13 mouse cellular contexts compared by ENCODE assay signal in genomic region chr9:118677349-118677748, GRCm38 (mm10).
DNase-seq lines count a peak whose midpoint lies in the region; ATAC-seq and TF ChIP-seq lines count a peak whose summit lies in the region.
"Had no signal": no experiment of that assay in that cellular context is flagged by ENCODE, and none has a peak within 500 bp of the region (broad histone marks: within the 10 kb centered on the region; RNA-seq: fewer than 3 reads in every experiment).

No protein-coding gene starts in this region.

- no peak for TF ChIP-seq CTCF in thymus, adult 2 months (IDR thresholded peaks at IDR 0.05; ENCODE audit: borderline replicate concordance, control insufficient read depth, extremely low read depth, insufficient read depth, low read length, poor library complexity)

- H3K4me1 ChIP-seq in forebrain, embryonic 12.5 days, result peaks cover 19% of the 10 kb centered on the region
- H3K4me1 ChIP-seq in forebrain, embryonic 11.5 days (replicated peaks; ENCODE audit: control insufficient read depth, insufficient read depth, low read length), result peaks cover 7% of the 10 kb centered on the region; the same call in 1 of the 2 replicates
- peaks cover 17% of the 10 kb centered on the region for H3K4me1 ChIP-seq in lung, embryonic 16.5 days (replicated peaks; ENCODE audit: control insufficient read depth, insufficient read depth, low read length)
- H3K4me1 ChIP-seq in thymus, adult 2 months (replicated peaks; ENCODE audit: control insufficient read depth, insufficient read depth, low read length), result peaks cover 31% of the 10 kb centered on the region

- no peak overlapping the region for H3K9ac ChIP-seq in forebrain, embryonic 12.5 days
- H3K9ac ChIP-seq in forebrain, embryonic 11.5 days (ENCODE audit: low read length), result no peak overlapping the region
- no peak overlapping the region for H3K9ac ChIP-seq in lung, embryonic 16.5 days (ENCODE audit: low read length)
- H3K9ac ChIP-seq: forebrain, postnatal 0 days; midbrain, embryonic 12.5 days had no signal

- no peak for ATAC-seq in forebrain, embryonic 12.5 days (ENCODE audit: low FRiP score)
- ATAC-seq in forebrain, embryonic 11.5 days (replicated peaks; ENCODE audit: low FRiP score), result no peak
- ATAC-seq in lung, embryonic 16.5 days (ENCODE audit: low read depth), result no peak
- ATAC-seq: forebrain, postnatal 0 days had no signal

- H3K27ac ChIP-seq in forebrain, embryonic 12.5 days, result 0 out of 2 replicates have a peak overlapping the region, but pooled peaks have one; percentile 13
- no peak overlapping the region for H3K27ac ChIP-seq in forebrain, embryonic 11.5 days (ENCODE audit: low read depth, low read length)
- H3K27ac ChIP-seq in lung, embryonic 16.5 days (ENCODE audit: low read length), result peak overlapping the region; percentile 4; the same call in 1 of the 2 replicates
- H3K27ac ChIP-seq in thymus, adult 2 months (ENCODE audit: control insufficient read depth, insufficient read depth, low read length), result peak overlapping the region; percentile 21; the same call in 1 of the 2 replicates
- H3K27ac ChIP-seq: midbrain, embryonic 12.5 days had no signal

- H3K9me3 ChIP-seq in forebrain, embryonic 12.5 days, result no peaks in the 10 kb centered on the region
- H3K9me3 ChIP-seq in forebrain, embryonic 11.5 days (ENCODE audit: control insufficient read depth, low read length), result no peaks in the 10 kb centered on the region
- H3K9me3 ChIP-seq in lung, embryonic 16.5 days (ENCODE audit: control insufficient read depth, low read length), result no peaks in the 10 kb centered on the region
- H3K9me3 ChIP-seq: midbrain, embryonic 12.5 days had no signal

- no peak overlapping the region for H3K4me2 ChIP-seq in forebrain, embryonic 12.5 days
- no peak overlapping the region for H3K4me2 ChIP-seq in forebrain, embryonic 11.5 days (ENCODE audit: low read depth, low read length, severe bottlenecking)
- no peak overlapping the region for H3K4me2 ChIP-seq in lung, embryonic 16.5 days (ENCODE audit: low read depth, low read length)
- H3K4me2 ChIP-seq: midbrain, embryonic 12.5 days had no signal

- no peaks in the 10 kb centered on the region for H3K36me3 ChIP-seq in forebrain, embryonic 12.5 days (replicated peaks)
- H3K36me3 ChIP-seq in forebrain, embryonic 11.5 days (ENCODE audit: control insufficient read depth, insufficient read depth, low read length), result no peaks in the 10 kb centered on the region
- H3K36me3 ChIP-seq in lung, embryonic 16.5 days (ENCODE audit: control insufficient read depth, insufficient read depth, low read length), result no peaks in the 10 kb centered on the region
- H3K36me3 ChIP-seq in thymus, adult 2 months (ENCODE audit: control insufficient read depth, insufficient read depth, low read length), result no peaks in the 10 kb centered on the region
- H3K36me3 ChIP-seq: midbrain, embryonic 12.5 days had no signal

- 45% methylated on average over 9 of the region's 9 CpGs for WGBS in forebrain, embryonic 12.5 days
- 57% methylated on average over 9 of the region's 9 CpGs for WGBS in forebrain, embryonic 11.5 days
- WGBS in lung, embryonic 16.5 days, result 40% methylated on average over 9 of the region's 9 CpGs
- WGBS in thymus, adult 2 months, result 9% methylated on average over 9 of the region's 9 CpGs

- H3K4me3 ChIP-seq in forebrain, embryonic 12.5 days (replicated peaks), result no peak overlapping the region
- no peak overlapping the region for H3K4me3 ChIP-seq in forebrain, embryonic 11.5 days (ENCODE audit: low read depth, low read length)
- no peak overlapping the region for H3K4me3 ChIP-seq in lung, embryonic 16.5 days (ENCODE audit: low read length)
- no peak overlapping the region for H3K4me3 ChIP-seq in thymus, adult 2 months (ENCODE audit: control insufficient read depth, insufficient read depth, low read length)
- H3K4me3 ChIP-seq: midbrain, embryonic 12.5 days had no signal

- H3K27me3 ChIP-seq in forebrain, embryonic 12.5 days, result no peaks in the 10 kb centered on the region
- H3K27me3 ChIP-seq in forebrain, embryonic 11.5 days (ENCODE audit: control insufficient read depth, insufficient read depth, low read length), result no peaks in the 10 kb centered on the region
- H3K27me3 ChIP-seq in lung, embryonic 16.5 days (ENCODE audit: control insufficient read depth, insufficient read depth, low read depth, low read length), result no peaks in the 10 kb centered on the region
- no peaks in the 10 kb centered on the region for H3K27me3 ChIP-seq in thymus, adult 2 months (ENCODE audit: control insufficient read depth, insufficient read depth, low read length)
- H3K27me3 ChIP-seq: midbrain, embryonic 12.5 days had no signal

- no peak for TF ChIP-seq POLR2A in thymus, adult 2 months (IDR thresholded peaks at IDR 0.05; ENCODE audit: control insufficient read depth, extremely low read depth, insufficient read depth, low read length, poor library complexity)

- DNase-seq in forebrain, embryonic 11.5 days (ENCODE audit: low spot score), result no peak
- DNase-seq in lung, postnatal 10 days, result no peak
- DNase-seq in fibroblast of lung, adult 2 months (ENCODE audit: low read depth), result peak; percentile 27
- peak; percentile 60 for DNase-seq in thymus, adult 2 months
- no peak for DNase-seq in urinary bladder, postnatal 4 days (ENCODE audit: low spot score in 2 of 2)
- DNase-seq in adrenal gland, adult 8-10 months, result no peak
- DNase-seq: B cell, adult 2 months; cerebellum, postnatal 25 days; forebrain, postnatal 0 days; liver had no signal

Comparison
In these comparisons a context has a peak if more than half of its experiments do, and no peak if none do; other contexts are left out.
1. DNase-seq: peak in fibroblast of lung, adult 2 months (single experiment) and thymus, adult 2 months (single experiment); none in forebrain, embryonic 11.5 days (single experiment), lung, postnatal 10 days (single experiment), urinary bladder, postnatal 4 days (0 of 2) and adrenal gland, adult 8-10 months (single experiment).